Mouse (Mus musculus) CH12.LX (cell line): ENCODE results near the gene Prickle2.

Experiments used
- CHD2 ChIP-seq: IDR thresholded peaks from 2 replicates; pipeline ENCODE4 v1.6.1; 2011; ENCODE audit warnings: low read length, improper control_type of control experiment
- CTCF ChIP-seq, 2 experiments: IDR thresholded peaks in 1 of 2; conservative IDR thresholded peaks in 1 of 2; 2 replicates each; pipeline ENCODE4 v1.5.1; 2011 to 2012; ENCODE audit warnings: low read depth in 2 of 2, low read length in 2 of 2, improper control_type of control experiment in 1 of 2, inconsistent platforms in 1 of 2, mild to moderate bottlenecking in 1 of 2, moderate library complexity in 1 of 2
- ETS1 ChIP-seq: conservative IDR thresholded peaks from 2 replicates; pipeline ENCODE4 v1.6.1; 2012; ENCODE audit warnings: low read depth, mild to moderate bottlenecking, inconsistent platforms, low read length, improper control_type of control experiment, moderate library complexity
- POLR2A ChIP-seq: IDR thresholded peaks from 2 replicates; pipeline ENCODE4 v1.6.1; 2011; ENCODE audit warnings: low read depth, mild to moderate bottlenecking, improper control_type of control experiment, low read length
- RAD21 ChIP-seq: IDR thresholded peaks from 2 replicates; pipeline ENCODE4 v1.6.1; 2011; ENCODE audit warnings: low read depth, mild to moderate bottlenecking, low read length, improper control_type of control experiment, moderate library complexity
- TBP ChIP-seq: conservative IDR thresholded peaks from 2 replicates; pipeline ENCODE4 v1.6.1; 2011; ENCODE audit warnings: low read depth, low read length, improper control_type of control experiment
- USF1 ChIP-seq: IDR thresholded peaks from 2 replicates; pipeline ENCODE4 v1.6.1; 2014; ENCODE audit warnings: low read depth, mild to moderate bottlenecking, inconsistent platforms, low read length, improper control_type of control experiment
- ZNF384 ChIP-seq: IDR thresholded peaks from 2 replicates; pipeline ENCODE4 v1.6.1; 2012; ENCODE audit warnings: low read depth, low read length, improper control_type of control experiment, inconsistent platforms

DNA sequence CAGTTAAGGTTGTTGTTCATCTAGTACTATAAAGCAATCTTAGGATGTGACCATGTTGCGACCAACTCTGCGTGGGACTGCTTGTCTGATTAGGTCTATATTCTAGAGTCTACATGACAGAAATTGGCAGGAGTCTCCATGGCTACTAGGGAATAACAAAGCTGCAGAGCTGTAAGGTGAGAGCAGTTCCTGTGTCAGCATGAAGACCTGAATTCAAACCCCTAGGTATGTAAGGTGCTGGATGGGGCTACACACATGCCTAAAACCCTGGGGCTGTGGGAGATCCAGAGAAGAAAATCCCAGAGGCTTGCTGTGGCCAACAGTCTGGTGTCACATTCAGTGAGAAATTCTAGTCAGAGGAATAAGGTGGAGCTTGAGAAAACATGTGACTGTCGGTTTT lies 78.2 kb downstream of the Prickle2 start:
- TF ChIP-seq CTCF (conservative IDR thresholded peaks at IDR 0.05 in 1 of 2, IDR thresholded peaks at IDR 0.05 in 1 of 2; ENCODE audit: low read depth in 2 of 2, low read length in 2 of 2) (no peak), RAD21 (no peak), CHD2 (no peak), USF1 (no peak), TBP (no peak), ETS1 (no peak), ZNF384 (no peak), POLR2A (no peak)
